Mouse (Mus musculus): ENCODE measurements at regions not wholly inside any gene's neighbourhood (a gene's known extent, or its start where the extent isn't known, plus 50 kb on each side); places are given as distances from the start of the nearest gene placed in this dataset.

DNA sequence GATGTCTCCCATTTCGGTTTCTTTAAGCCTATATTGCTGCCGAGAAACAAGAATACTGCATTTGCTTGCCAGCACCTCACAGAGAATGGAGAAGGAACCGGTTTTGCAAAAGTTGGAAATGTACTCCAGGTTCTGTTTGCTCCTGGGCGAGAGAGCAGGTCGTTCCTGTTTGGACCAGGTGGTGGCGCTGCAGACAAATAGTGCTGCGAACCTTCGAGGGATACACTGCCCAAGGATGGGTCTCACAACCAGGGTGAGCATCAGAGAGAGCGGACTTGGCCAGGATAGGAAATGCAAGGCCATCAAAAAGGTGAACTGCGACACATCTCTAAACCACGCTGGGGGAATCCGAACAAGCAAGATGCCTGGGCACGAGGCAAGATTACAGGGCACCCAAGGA, 54.0 kb upstream of the Ets2 start:
- peak; percentile 66 for DNase-seq

DNA sequence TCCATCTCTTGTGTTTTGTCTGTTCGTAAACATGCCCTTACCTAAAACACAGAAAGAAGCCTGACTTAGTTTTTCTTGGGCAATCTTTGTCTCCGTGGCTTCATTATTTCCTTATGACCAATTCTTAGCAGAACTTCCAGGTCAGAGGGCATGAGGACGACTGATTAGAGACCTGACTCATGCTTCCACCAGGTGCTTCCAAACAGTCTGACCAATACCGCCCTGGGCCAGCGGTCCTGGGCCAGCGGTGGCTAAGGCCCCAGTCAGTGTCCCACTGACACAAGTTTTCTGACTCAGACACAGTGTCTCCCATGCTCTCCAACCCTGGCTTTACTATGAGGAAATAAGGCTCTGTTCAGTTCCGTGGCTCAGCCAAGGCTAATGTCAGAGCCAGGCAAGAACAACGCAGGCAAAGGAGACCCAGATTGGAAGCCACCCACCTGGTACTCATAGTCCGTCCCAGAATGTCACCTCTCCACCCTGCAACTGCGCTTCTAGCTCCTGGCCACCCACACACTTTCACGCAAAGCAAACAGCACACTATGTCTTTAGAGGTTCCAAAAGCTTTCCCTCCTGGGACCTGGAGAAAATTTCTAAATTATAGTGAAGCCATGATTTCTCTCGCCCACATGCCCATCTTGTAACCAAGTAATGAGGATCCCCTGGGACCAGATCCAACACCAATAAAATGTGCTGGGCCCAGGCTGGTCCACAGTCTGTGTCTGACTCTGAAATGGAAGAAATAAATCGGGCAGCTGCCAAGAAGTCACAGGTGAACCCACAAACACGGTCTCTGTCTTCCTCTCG, 56.6 kb upstream of the Erg start:
- no peak for DNase-seq

DNA sequence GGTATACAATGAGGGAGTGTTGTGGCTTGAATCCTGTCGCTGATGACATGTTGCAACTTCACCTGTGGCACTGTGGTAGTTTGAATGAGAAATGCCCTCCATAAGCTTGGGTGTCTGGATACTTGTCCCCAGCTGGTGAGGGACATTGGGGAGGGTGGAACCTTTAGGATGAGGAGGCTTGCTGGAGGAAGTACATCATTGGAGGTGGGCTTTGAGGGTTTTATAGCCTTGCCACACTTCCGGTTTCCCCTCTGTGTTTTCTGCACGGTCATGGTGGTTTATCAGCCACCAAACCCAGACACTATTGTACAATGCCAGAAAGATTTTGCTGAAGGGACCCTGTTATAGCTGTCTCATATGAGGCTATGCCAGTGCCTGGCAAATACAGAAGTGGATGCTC, 54.3 kb upstream of the Erg start:
- no peak for DNase-seq

DNA sequence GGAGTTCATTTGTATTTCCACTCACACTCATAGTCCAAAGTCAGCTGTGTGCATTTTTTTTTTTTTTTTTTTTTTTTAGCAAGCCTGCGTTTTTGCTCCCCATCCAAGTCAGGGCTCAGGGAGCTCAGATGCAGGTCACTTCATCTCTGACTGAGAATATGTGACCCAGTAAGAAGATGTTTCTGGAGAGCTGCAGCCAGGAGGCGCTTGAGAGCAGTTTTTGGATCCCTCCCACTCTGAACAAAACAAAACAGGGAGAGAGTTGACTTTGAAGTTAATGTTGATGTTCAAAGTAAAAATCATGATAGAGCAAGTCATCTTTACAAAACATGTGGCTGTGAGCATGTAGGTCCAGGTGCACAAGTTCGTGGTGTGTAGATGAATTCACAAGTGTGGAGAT, 53.3 kb upstream of the Erg start:
- no peak for DNase-seq

DNA sequence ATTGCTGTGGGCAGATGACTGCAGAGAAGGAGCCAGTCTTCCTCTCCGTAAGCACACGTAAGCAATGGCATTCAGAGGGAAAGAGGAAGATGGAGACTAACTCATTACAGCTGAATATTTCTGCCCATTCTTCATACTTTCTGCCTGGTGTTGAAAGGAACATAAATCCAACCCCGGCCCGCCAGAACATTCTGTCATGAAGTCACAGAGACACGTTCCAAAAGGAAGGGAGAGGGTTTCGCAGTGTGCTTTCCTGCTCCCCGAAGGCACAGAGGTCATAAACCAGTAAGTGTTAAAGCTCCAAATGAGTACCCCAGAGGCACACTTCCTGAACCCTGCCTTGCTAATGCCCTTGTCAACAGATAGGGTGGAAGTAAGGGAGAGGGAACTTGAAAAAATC, 51.5 kb upstream of the Erg start:
- no peak for DNase-seq

DNA sequence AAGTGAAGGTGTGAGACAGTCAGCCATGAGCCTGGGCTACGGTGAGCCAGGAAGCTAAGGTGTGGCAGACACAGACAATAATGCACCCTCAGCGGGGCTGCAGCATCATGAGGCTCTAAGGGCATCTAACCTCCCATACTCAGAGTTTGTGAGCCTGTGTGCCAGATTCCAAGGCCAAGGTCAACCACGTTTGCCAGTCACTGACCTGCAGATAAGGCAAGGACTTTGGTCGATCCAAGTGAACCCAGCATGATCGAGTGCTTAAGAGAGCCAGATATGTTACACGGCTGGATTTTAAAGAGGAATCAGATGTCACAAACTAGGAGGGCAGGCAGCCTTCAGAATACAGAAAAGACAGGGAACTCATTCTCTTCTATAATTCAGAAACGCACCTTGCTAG, 50.2 kb upstream of the Erg start:
- DNase-seq = peak; percentile 22
